Mouse (Mus musculus): Measurements from ENCODE around the gene Depdc7.
A peak's percentile ranks its signal among the peaks of the same experiment; 100 is the strongest.

Gene Depdc7

DNA sequence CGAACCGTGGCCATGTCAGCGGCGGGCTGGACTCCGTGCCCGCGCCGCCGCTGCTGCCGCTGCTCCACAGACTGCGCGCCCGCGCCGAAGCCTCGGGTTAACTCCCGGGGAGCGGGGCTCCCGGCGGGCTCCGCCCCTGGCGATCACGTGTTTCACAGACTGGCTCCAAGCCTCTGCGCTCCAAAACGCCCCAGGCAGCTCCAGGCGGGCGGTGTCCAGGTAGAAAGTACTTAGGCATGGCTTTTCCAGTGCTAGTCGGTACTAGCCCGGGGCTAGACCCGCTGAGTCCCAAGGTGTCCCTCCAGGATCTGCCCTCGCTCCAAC lies at the start of gene Depdc7:
Gene Depdc7, minus strand, starts transcription at position 138 of the 324 bp plus-strand sequence.
- DNase-seq, result peak; percentile 98

GRCm38 (mm10) chr2:104774763-104775162 lies 32.1 kb upstream of the Depdc7 start:
- no peak for DNase-seq

DNA sequence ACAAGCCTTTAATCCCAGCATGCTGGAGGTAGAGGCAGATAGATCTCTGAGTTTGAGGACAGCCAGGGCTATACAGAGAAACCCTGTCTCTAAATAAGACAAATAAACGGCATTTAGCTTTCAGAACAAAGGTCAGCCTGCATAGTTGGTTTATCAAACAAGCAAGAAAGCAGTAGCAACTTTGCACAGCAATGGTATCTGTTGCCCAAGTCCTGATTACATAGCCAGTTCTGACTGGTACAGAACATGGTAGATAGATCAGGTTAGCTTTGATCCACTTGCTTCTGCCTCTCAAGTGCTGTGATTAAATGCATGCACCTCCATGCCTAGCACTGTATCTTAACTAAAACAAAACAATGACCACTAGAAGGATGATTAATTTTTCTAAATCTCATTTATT lies 26.0 kb upstream of the Depdc7 start:
- DNase-seq, result peak; percentile 2

DNA sequence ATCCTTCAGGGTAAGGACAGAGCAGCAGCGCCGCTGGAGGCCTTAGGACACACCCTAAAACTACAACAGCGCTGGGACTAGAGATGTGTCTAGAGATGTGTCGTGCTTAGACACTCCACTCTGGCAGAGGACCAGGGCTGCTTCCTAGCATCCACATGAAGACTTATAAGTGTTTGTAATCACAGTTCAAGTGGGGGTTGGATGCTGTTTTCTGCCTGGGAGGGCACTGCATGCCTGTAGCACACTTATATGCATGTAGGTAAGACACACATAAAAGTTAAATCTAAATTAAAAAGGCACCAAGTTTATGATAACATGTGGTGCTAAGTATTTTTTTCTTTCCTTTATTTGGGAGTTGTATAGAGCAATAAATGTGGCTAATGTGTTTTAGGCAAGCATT lies 21.3 kb upstream of the Depdc7 start:
- DNase-seq, result peak; percentile 56

GRCm38 (mm10) chr2:104763134-104763703 lies 20.5 kb upstream of the Depdc7 start:
- peak; percentile 46 for DNase-seq

DNA sequence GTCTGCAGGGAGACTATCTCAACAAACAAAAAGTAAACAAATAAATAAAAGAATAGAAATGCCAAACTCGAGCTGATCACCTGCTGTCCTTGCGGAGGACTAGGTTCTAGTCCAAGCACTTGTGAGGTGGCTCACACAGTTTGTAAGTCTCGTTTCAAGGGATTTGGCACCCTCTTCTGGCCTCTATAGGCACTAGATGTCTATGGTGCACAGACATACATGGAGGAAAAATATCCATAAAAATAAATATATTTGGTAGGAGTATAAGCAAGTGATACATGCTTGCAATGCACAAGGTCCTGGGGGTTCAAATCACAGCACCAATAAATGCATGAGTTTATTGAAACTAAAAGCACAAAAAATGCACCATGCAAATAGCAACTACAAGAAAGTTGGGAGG lies 7.9 kb upstream of the Depdc7 start:
- peak; percentile 66 for DNase-seq

DNA sequence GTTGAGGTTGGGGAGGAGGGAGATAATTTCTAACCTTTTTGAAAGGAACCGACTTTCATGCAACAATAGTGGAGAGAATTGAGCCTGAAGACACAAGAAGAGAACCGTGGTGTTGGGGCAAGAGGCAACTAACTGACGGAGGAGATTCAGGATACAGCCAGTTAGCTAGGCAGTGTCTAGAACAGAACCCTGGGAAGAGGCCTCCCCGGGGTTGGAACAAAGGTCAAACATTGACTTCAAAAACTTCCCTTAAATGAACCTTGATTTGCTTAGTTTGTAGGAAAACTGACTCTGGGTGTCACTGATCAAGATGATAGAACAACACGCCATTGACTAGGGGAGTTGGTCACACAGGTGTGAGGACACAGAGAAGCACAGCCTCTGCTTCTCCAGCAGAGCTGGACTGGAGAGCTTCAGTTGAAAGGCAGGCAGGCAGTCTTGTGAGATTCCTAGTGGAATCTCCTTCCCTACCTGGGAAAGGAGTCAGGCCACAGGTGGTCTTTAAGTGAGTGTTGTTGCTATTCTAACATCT lies 6.0 kb upstream of the Depdc7 start:
- DNase-seq, result peak; percentile 31

- DNase-seq, result peak; percentile 81
Observed at GRCm38 (mm10) chr2:104746251-104746650, 3.6 kb upstream of the Depdc7 start.

DNA sequence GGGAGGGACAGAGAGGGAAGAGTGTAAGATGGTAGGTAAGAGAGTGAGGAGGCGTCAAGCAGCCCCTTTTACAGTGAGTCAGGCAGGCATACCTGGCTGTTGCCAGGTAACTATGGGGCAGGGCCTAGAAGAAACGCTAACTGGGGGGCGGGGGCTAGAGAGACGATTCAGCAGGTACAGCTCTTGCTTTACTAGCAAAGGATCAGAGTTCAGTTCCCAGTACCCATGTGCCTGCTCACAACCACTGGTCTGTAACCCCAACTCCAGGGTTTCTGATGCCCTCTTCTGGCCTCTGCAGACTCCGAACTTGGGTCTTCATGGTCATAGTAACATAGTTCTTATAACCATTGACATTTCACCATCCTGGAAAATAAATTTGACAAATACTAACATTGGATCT lies 1.3 kb upstream of the Depdc7 start:
- no peak for DNase-seq

GRCm38 (mm10) chr2:104743160-104743559 lies 482 bp upstream of the Depdc7 start:
- peak; percentile 64 for DNase-seq

GRCm38 (mm10) chr2:104741896-104742740 lies 560 bp downstream of the Depdc7 start:
- peak; percentile 59 for DNase-seq

GRCm38 (mm10) chr2:104741015-104741758 lies 1.5 kb downstream of the Depdc7 start:
- DNase-seq, result peak; percentile 39

GRCm38 (mm10) chr2:104740248-104740949 lies 2.3 kb downstream of the Depdc7 start:
- peak; percentile 78 for DNase-seq

DNA sequence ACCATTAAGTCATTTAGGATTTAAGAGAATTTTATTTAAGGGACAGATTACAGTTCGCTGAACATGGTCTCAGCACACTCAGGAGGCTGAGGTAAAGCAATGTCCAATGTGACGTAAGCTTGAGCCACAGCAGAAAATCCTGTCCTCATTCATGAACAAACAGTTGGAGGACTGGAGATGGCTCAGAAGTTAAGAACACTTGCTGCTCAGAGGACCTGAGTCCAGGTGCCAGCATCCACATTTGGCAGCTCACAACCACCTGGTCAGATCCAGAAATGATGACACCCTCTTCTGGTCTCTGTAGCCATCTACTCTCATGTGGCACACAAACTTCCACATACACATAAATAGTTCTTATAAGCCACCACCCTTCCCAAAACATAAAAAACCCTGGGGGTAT lies 3.0 kb downstream of the Depdc7 start:
- DNase-seq, result peak; percentile 52

- DNase-seq, result peak; percentile 73
Observed at GRCm38 (mm10) chr2:104736241-104736640, 6.4 kb downstream of the Depdc7 start.

DNA sequence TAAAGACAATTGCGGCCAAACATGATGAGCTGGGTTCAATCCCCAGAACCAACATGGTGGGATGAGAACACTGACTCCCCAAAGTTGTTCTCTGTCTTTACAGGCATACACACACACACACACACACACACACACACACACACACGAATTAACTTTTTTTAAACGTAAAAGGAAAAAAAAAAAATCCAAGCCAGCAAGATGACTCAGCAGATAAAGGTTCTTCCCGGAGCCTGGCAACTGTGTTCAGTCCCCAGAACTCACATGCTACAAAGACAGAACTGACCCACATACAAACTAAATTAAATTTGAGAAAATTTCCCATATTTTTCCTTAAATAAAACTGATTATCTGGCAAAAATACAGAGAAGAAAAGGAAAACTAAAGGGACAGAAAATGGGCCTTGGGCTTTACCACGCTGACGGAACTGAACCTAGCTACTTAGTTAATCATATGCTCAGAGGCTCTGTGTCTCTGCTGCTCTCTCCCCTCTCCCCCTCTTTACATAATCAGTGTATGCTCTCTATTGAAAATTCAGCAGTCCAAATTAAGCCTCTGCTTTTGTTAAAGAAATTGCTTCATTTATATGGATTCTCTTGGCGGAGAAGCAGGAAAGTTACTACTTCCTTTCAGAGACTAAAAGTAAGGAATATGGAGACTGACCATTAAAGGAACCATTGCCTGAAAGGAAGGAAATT lies 10.0 kb downstream of the Depdc7 start:
- DNase-seq, result peak; percentile 11

- DNase-seq, result peak; percentile 96
Observed at GRCm38 (mm10) chr2:104732033-104732444, 10.6 kb downstream of the Depdc7 start.

- no peak for DNase-seq
Observed at GRCm38 (mm10) chr2:104727369-104727768, 15.3 kb downstream of the Depdc7 start.

DNA sequence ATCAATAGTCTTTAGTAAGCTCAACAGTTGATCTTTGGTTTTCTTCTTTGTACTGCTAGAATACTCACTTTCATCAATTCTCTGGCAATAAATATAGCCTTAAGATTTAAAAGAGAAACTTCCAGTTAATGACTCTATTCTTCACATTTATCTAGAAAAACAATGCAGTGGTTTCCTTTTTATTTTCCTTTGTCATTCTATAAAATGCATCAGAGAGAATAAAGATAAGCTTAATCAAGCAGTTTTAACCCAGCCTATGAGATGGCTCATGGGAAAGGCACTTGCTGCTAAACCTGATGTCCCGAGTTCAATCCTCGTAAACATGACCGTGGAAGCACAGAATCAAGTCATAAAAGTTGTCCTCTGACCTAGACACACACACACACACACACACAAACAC lies 20.7 kb downstream of the Depdc7 start:
- DNase-seq, result peak; percentile 7

GRCm38 (mm10) chr2:104717827-104718226 lies 24.9 kb downstream of the Depdc7 start:
- DNase-seq, result peak; percentile 62

DNA sequence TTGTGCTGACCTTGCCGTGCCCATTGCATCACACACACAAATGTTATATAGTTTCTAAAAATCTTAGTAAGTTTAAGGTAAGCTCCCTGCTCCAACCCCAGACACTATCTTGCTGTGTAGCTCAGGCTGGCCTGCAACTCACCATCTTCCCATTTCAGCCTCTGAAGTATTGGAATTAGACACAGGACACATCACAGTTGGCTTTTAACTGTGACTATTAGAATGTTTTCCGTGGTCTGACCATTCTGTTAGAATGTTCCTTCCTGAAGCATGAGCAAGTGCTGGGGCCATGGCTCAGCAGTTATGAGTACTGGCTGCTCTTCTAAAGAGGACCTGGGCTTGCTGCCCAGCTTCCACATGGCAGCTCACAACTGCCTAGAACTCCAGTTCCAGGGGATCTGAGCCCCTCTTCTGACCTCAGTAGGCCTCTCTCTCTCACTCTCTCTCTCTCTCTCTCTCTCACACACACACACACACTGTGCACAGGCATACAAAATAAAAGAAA lies 25.4 kb downstream of the Depdc7 start:
- DNase-seq, result peak; percentile 92

- DNase-seq, result no peak
Observed at GRCm38 (mm10) chr2:104716279-104716678, 26.4 kb downstream of the Depdc7 start, which contains the start of gene Pin1rt1. Gene Pin1rt1, minus strand, starts transcription at chr2:104716379.
